Mouse (Mus musculus): ENCODE measurements around the gene Cd55.
"Not testable (repeated sequence)": the region's sequence is repeated elsewhere in the genome, so short reads cannot be mapped to it uniquely, and the experiment has no call there.

Cd55 gene

DNA sequence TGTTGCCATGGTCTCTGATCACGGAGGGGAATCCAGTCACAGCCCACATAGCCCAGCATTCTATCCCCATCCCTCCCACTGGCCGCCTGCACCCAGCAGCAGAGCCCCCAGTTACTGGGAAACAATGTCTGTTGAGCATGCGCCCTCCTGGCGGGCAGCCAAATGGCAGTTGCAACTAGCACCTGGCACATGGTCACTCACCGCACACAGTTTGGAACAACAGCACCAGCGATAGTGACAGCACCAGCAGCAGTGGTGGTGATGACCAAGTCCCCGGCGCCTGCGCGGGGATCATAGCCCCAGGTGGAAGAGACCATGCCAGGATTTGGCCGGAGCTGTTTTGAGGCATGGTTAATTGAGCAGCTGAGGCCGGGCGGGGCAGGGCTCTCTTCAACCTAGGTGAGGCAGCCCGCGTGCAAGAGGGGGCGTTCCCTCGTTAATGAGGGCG is 39.9 kb downstream of the Cd55 start, which contains the start of gene Cd55b:
Gene Cd55b (minus strand): TSS at position 346 of the 448 bp plus-strand sequence.
- DNase-seq (ENCODE audit: low spot score): no peak

DNA sequence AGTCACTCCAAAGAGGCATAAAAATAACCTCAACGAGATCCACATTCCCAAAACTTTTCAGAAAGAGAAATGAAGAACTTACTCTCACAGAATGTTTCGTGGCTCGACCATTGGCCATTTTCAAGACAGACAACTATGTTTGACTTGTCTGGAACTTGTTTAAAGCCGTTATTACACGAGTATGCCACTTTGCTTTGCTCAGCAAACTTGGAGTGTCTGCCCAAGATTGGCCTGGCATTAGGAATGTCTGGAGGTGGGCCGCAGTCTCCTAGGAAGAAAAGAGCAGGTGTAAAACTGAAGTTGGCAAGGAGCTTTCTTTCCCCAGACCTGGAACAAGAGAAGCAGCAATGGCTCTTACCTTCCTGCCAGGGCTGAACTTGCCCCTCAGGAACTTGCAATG is 40.5 kb downstream of the Cd55 start:
- DNase-seq (ENCODE audit: low spot score): not testable (repeated sequence)

DNA sequence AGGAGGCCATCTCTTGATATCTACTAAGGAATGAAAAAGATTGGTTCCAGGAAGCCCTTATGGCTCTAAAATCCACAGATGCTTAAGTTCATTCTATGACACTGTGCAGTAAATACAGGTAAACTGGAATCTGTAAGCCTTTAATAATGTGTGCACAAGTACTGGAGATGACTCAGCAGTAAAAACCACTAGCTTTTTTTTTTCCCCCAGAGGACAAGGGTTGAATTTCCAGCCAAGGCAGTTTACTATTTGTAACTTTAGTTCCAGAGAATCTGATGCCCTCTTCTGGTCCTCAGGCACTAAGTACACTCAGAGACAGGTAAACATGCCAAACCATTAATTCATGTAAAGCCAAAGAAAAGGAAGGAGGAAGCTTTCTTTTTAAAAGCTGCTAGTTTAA is 65.4 kb downstream of the Cd55 start:
- DNase-seq (ENCODE audit: low spot score): not testable (repeated sequence)
